Mouse (Mus musculus) mature B cell (primary cell): Measurements from ENCODE around the gene Engase.

Experiments used
- in situ Hi-C: fragments of 300-500 bp; cut with MboI; formaldehyde crosslinking; loops from 2 replicates; pipeline ENCODE4 v1.14.3; 2019

The Engase gene

DNA sequence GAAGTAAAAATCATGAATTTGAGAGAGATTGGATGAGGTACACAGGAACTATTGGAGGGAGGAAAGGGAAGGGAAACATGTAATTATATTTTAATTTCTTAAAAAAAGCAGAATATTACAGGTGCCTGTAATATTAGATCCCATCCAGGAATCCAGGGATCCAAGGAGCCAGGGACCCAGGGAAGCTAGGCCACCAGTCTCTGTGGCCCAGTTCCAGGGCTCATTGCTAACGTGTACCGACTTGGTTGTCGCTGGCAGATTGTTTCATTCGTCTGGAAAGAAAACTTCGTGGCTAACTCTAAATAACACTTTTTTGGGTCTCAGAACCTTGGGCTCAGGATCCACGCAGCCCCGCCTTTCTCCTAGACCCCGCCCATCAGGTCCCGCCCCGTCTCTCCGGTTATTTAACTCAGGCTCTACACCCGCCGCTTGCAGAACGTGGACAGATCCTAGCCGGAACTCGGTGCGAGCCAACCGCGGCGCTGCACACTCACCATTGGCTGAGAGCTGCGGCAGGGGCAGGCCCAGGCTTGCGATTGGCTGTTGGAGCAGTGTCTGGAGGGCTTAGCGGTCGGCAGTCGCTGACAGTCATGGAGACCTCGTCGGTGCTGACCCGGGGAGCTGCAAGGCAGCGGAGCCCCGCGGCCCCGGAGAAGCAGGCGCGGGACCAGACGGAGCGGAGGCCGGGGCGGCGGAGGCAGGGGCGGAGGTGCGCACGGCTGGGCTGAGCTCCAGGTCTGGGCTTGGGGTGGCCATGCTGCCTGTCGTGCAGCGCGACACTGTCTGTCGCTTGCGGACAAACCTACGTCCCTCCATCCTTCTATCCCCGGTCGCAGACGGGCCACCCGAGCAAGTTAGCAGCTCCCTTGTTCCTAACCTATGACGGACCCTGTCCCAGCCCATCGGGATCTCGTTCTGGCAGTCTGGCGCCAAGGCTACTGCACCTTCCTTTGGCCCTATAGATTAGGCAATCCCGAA lies at the start of gene Engase:
Gene Engase (plus strand): TSS at position 434 of the 978 bp plus-strand sequence.
- in situ Hi-C loops, result no loop called here

DNA sequence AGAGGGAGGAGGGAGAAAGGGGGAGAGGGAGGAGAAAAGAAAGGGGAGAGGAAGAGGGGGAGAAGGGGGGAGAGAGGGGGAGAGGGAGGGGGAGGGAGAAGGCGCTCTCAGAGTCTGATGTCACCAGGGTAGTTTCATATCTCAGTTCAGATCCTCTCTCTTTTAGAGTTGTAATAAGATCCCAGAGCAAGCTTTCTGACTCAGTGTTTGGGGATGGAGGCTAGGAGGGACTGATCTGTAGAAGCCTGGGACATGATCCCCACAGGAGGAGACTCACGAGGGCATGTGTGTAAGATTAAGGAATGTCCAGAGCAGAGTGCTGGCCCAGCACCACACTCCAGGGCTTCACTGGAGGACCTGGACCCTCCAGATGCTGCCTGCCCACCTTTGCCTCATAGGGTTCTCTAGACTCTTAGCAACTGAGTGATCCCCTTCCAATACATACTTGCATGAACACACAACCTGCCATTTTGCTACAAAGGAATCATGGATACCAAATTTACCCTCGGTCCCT lies 49.3 kb upstream of the Engase start:
- in situ Hi-C loops, result no loop called here

DNA sequence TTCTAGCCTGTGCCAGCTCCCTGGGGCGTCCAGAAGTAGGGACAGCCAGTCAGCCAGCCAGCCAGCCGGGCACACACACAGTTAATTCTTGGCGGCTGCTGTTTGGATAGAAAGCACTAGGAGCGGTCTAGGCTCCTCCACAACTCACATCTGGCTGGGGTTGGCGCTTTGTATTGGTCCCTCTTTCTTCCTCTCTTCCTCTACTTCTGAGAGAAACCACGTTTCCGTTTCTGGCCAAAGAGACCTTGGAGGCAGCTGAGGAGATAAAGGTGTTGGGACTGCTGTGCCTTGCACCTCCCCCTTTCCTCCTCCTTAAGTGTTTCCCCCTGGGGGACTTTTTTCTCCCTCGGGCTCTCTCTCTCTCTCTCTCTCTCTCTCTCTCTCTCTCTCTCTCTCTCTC lies 48.6 kb upstream of the Engase start, which contains the start of gene C1qtnf1:
Gene C1qtnf1 (plus strand): TSS at position 218 of the 400 bp plus-strand sequence.
- in situ Hi-C loops, result no loop called here

DNA sequence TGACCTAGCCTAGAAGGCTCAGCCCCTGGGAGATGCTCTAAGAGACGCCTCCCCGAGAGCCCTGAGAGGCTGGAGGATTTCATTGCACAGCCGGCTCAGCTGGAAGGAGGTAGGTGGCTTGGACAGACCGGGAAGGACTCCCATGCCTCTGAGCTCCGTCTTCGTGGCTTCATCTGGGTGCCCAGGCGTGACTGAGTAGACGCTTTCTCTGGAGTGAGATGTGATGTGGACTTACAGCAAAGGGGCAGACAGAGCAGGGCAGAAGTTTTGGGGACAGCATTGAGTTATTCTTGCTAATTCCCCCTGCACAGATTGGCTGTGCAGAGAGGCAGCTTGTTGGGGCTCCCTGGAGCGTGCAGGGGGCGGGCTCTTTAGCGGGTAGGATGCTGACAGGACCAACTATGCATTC lies 48.2 kb upstream of the Engase start:
- in situ Hi-C loops, result no loop called here

DNA sequence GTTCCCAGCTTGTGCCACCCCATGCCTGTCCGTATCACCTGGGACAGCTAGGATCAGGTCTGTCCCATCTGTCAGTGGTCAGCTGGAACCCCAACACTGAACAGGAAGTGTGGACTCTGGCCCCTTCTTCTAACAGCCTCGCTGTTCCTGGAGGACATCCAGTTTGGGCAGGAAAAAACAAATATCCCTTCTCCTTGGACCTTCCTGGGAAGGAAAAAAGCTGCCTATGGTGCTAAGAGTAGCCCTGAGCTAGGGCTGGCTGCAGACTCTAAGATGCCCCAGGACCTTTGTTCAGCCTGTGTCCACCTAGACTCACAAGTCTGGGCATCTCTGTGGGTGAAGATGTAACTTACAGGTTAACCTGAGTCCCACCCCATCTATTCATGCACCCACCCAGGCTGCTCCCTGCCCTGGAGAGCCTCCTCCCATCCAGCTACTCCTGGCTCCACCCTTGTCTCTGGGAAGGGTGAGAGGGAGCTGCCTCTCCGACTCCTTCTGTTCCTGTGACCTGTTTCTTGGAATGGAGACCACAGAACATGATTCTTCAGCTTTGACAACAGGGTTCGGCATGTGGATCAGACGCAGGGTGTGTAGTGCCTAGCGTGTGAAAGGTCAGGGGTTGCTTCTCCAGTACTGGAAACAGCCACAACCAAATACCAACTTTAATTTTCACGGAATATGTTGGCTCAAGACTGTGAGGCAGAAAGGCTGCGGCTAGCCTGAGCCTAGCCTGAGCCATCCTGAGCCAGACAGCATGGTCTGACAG lies 47.5 kb upstream of the Engase start:
- in situ Hi-C loops, result no loop called here

DNA sequence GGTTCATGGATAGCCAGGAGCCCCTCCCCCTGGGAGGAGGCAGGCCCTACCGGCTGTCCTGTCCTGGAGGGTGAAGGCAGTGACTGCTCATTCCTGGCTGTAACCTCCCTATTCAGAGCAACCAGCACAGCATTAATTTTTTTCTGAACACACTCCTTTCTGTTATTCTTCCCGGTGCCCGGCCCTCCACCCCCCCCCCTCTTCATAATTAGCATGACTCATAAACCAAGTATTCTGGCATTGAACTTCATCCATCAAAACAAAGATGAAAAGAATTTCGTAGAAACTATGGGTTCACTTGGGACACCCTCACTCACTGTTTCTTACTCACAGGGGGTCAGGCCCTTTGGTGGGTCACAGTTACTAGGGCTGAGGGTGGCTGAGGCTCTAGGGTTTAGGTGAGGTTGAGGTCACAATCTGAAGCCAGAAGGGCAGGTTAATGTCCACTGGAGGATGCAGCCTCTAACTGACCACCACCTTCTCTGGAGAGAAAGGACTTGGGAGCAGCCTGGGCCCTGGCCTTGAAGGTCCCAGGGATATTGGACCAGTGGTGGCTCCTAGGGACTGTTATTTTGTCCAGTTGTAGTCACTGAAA lies 46.2 kb upstream of the Engase start:
- in situ Hi-C loops, result no loop called here

DNA sequence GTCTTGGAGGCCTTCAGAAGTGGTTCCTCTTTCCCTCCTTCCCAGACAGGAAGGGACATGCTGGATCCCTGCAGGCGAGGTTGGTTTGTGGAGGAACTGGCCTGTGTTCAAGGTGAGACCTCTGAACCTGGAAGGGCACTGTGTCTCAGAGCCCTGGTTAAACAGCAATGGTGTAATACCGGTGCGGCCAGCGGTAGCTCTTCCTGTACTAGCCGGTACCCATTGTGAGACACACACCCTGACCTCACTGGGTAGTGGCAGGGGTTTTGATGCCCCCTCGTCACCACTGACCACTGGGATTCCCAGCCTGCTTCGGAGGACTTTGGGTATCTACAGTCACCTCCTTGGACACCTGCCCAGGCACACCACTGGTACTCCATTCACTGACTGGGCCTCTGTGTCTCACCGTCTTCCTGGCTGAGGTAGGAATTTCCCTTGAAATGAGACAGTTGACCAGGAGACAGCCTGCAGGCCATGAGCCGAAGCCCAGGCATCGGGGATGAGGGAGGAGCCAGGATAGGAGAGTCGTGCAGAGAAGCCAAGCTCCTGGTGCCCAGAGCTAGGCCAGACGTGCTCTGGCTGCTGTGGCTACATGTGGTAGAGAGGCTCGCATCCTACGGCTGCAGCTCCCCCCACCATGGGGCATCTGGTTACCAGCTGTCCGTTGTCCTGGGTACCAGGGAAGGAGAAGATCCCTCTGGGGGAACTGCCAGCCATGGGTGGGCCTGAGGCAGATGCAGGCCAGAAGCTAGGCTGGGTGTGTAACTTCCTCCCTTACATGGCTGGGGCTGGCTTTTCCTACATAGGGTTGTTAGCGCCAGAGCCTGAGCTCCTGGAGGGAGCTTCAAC lies 45.3 kb upstream of the Engase start:
- in situ Hi-C loops, result no loop called here

DNA sequence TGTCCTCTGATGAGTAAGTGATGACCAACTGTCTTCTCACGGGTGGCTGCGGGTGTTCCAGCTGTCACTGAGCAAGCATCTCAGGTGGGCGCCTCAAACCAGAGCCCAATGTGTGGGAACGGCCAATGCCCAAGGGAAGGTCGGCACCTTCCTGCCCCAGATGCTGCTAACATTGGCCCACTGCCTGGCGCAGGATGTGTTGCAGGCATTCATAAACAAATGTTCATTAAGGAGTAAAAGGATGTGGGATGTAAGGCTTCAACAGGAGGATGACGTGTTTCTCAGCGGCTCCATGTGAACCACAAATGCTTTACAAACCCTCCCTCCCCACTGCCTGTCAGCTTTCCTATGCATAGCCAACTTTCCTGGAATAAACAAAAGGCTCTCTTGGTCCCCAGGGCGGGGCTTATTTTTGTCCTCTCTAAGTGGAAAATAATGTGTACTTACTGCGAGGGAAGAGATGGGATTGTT lies 43.2 kb upstream of the Engase start:
- in situ Hi-C loops, result no loop called here

DNA sequence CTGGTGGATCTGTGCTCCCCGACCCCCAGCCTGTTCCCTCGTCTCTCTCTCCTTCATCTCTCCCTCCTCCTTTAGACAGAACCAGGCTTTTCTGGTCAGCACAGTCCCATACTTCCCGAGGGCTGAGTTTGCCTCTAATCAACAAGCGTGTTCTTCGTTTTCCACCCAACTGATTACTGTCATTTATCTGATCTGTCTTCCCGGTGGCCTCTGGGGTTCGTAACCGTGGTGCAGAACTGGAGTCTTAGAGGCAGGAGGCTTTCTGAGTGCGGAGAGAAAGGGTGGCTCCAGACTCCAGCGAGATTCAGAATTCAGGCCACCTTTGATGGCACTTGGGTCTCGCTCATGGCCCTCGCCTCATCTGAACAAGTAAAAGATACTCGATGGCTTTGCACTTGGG lies 42.5 kb upstream of the Engase start:
- in situ Hi-C loops, result no loop called here

DNA sequence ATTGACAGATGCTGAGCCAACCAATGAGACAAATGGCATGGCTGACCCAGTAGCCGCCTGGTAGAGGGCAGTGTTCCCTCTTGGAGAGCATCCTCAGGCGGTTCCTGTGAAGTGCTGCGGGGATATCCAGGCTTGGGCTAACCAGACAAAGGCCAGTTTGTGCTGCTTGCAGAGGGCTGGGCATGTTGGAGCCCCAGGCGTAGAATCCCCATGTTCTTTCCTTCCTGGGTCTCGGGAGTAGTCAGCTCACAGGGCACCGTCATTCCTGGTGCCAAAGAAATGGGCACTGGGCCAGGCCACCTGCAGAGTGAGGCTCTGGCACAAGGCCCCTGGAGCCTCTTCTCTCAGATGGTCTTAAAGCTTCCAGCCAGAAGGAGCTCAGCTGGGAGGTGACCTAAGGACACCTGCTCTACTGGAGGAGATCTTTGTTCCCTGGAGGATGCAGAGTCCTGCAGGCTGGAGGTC lies 40.1 kb upstream of the Engase start:
- in situ Hi-C loops, result no loop called here

DNA sequence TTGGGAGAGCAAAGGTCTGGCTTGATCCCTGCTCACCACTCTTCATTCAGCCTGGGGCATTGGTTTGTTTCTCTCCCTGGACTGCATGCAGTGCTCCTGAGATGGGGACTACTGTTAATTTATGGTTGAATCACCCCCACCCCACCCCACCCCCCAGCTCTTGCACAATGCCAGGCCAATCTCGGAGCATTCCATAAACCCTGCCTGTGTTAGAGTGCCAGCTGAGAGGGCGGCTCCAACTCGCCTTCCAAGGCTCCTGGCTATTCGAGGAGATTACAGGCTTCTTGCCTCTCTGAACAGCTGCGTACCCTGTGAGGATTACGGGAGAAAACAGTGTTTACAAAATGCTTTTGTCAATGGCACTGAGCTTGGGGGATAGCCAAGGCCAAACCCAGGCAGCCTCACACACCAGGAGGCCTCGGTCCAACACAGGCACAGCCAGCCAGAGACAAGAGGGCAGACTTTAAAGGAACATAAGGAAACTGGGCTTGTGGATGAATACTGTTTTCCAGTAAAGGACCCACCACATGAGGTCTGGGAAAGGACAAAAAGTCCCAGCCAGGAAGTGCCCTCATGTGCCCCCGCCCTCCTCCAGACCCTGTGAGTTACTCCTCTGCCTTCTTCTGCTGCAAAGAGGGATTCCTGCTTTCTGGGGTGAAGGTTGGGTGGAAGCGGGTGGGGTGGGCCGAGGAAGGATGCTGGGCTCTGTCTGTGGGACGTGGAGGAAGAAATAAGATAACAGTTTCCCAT lies 37.8 kb upstream of the Engase start:
- in situ Hi-C loops, result no loop called here

DNA sequence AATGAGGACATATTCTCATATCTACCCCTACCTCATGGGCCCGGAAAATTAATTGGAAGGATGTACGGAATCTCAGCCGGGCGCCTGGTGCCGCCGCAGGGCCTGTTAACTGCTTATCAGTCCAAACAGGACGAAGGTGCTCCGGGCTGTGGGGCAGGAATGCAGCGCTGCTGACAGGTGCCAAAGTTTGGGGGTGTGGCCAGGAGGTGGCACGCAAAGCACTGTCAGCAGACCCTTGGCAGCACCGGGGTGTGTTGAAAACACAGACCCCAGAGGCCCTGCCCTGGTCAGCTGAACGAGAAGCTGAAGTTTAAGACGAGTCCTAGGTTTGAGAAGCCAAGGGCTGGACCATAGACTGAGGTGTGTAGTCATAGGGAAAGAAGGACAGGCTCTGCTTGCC lies 33.9 kb upstream of the Engase start:
- in situ Hi-C loops, result no loop called here

DNA sequence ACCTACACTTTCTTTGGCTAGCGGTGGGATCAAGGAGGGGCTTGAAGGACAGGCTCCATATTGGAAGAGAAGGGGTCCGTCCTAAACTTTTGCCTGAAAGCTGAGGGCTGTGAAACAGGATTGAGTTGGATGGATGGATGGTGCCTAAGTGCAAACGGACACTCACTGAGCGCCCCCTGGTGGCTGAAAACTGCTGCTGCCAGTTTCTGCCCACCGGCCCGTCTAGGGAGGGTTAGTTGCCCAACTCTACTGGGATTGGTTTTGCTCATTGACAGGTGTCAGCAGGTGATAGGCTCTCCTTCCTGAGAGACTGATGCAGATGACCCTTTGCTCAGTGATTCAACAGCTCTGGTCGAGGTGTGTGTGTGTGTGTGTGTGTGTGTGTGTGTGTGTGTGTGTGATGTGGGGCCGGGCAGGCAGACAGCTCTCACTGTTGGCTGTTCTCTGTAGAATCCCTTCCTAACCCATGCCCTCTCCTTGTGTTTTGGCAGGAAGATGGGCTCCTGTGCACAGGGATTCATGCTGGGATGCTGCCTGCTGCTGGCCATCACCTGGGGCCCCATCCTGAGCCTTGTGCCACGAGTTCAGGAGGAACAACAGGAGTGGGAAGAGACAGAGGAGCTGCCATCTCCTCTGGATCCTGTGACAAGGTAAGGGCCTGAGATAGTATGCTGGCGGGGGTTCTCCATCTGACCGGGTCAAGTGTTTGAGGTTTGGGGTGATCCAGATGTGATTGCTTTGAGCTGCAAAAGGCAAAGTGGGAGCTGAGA lies 33.2 kb upstream of the Engase start:
- in situ Hi-C loops, result no loop called here

DNA sequence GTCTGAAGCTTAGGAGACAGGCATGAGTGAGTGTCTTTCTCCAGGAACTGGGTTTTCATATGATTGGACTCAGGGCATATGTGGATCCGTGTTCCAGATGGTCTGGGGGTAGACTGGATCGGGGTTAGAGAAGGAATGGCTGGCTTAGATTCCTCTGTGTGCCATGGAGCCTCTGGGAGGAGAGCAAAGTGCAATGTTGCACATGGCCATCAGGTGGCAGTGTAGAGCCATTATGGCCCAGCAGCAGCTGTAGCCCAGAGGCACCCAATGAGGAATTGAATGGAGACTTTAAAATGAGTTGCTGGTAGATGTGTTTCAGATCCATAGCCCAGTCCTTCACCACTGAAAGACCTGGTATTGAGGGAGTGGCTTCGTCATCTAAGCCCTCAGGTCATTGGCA lies 30.8 kb upstream of the Engase start:
- in situ Hi-C loops, result no loop called here

DNA sequence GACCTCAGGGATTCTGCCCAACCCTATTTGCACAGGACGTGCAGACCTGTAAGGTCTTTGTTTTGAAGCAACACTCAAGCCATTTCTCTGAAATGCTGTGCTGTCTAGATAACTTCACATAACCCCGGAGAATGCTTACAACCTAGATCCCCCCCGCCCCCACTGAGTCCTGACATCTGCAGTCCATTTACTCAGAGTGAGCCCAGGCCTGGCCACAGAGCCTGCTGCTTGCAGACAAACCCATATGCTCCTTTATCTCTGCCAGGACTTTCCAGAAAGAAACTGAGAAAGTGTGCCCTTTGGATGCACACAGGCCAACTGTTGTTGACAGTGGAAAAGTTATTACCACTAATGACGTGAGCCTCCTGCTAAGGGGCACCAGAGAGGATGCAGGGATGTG lies 29.3 kb upstream of the Engase start:
- in situ Hi-C loops, result no loop called here

DNA sequence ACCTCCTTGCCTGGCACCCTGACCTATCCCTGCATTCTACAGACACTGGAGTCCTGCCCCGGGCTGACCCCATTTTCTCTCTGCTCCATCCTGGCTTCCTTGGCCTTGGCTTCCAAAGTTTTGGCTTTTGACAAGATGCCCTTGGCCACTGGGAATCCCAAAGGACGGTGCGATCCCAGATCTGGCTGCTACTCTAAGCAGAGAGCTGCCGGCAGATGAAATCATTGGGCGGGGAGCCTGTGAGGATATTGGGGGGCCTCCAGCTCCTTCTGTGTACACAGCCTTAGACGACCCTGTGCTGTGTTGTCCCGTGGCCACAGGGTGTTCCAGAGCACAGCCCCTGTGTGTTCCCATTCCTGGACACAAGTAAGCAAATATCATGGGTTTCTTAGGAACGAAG lies 28.2 kb upstream of the Engase start:
- in situ Hi-C loops, result no loop called here

DNA sequence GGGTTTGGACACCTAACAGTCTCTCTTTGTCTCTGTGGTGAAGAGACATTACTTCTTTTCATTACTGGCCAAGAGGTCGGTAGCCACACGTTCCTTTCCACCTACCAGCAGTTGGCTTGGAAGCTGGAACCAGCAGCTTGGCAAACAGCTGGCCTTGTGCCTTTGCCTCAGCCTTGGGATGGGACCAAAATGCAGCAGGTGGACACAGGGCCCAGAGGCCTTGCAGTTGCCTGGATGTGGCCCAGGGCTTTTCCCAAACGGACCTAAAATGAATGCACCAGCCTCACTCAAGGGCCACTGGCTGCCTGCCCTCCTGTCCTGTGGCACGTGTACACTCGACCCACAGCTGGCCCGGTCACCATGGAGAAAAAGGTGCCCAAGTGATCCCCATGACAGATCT lies 25.4 kb upstream of the Engase start:
- in situ Hi-C loops, result no loop called here

DNA sequence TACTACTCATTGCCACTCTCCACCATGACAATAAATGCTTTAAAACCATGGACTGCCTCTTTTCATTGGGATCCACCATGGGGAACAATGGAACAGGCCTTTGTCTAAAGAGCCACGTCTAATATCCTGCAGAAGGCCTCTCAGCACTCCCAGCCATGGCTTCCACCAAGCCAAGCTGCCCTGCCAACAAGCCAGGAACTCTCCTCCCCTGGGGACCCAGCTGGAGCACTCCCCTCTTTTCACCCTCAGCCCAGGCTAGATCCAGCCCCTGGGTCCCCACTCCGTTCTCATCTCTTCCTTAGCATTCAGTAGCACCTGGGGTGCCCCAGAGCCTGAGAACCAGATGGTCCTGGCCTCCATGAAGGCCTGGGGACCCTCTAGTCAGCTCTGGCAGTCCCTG lies 23.7 kb upstream of the Engase start:
- in situ Hi-C loops, result no loop called here

DNA sequence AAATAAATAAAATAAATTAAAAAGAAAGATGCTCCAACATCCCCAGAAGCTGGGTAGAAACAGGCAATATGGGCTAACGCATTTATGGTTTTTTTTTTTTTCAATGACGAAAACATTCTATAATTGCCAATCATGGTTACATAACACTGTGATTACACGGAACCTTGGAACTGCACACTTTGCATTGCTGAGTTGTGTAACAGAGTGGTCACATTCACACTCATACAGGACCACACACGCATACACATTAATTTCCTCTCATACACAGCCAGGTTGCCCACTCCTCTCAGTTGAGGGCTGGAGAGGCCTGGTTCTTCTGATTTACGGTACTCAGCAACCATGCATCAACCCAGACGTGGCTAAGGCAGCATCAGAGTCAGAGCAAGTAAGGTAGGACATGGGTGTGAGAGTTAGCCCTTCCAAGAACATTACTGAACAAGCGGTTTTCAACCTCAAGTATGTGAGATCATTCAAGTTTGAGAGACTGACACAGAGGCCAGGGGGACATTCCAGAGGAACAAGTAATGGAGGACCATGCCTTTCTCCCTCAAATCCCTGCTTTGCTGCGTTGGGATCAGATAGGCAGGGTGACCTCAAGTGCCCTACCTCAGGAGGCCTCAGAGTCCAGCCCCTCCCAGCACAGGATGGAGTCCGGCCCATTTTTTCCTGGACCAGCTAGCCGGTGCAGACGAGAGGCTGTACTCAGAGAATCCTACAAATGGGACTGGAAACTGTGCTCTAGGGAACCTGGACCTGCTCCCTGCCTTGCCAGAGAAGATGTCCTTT lies 22.6 kb upstream of the Engase start:
- in situ Hi-C loops, result no loop called here
